Comparison of ENCODE assay signal across 14 mouse cellular contexts in genomic region chr3:85369157-85369556, GRCm38 (mm10).
DNase-seq lines count a peak whose midpoint lies in the region; ATAC-seq and TF ChIP-seq lines count a peak whose summit lies in the region.
"Had no signal": no experiment of that assay in that cellular context is flagged by ENCODE, and none has a peak within 500 bp of the region (broad histone marks: within the 10 kb centered on the region; RNA-seq: fewer than 3 reads in every experiment).

No protein-coding gene starts in this region.

- TF ChIP-seq CTCF in hindbrain, postnatal 0 days (IDR thresholded peaks at IDR 0.05; ENCODE audit: low read depth) = no peak
- no peak for TF ChIP-seq CTCF in cortical plate, adult 2 months (IDR thresholded peaks at IDR 0.05; ENCODE audit: extremely low read depth, insufficient read depth, low read length)
- TF ChIP-seq CTCF in layer of hippocampus, adult 2 months (conservative IDR thresholded peaks at IDR 0.05) = no peak

- no peaks in the 10 kb centered on the region for H3K36me3 ChIP-seq in hindbrain, postnatal 0 days (ENCODE audit: insufficient read depth, low read length)
- no peaks in the 10 kb centered on the region for H3K36me3 ChIP-seq in hindbrain, embryonic 11.5 days (ENCODE audit: control insufficient read depth, insufficient read depth, low read length)
- no peaks in the 10 kb centered on the region for H3K36me3 ChIP-seq in intestine, embryonic 15.5 days
- H3K36me3 ChIP-seq: midbrain, embryonic 15.5 days; neural tube, embryonic 15.5 days had no signal

- WGBS in hindbrain, postnatal 0 days = 74% methylated on average over 5 of the region's 5 CpGs
- 87% methylated on average over 5 of the region's 5 CpGs for WGBS in hindbrain, embryonic 11.5 days
- 58% methylated on average over 5 of the region's 5 CpGs for WGBS in intestine, embryonic 15.5 days

- H3K9me3 ChIP-seq in hindbrain, postnatal 0 days (ENCODE audit: low read length) = no peaks in the 10 kb centered on the region
- no peaks in the 10 kb centered on the region for H3K9me3 ChIP-seq in hindbrain, embryonic 11.5 days (ENCODE audit: control insufficient read depth, low read length)
- H3K9me3 ChIP-seq in intestine, embryonic 15.5 days = no peaks in the 10 kb centered on the region
- H3K9me3 ChIP-seq: forebrain, embryonic 13.5 days; midbrain, embryonic 15.5 days; neural tube, embryonic 15.5 days had no signal

- no peaks in the 10 kb centered on the region for H3K4me1 ChIP-seq in hindbrain, postnatal 0 days (ENCODE audit: insufficient read depth, low read length)
- H3K4me1 ChIP-seq in hindbrain, embryonic 11.5 days (replicated peaks; ENCODE audit: control insufficient read depth, insufficient read depth, low read length) = no peaks in the 10 kb centered on the region
- peaks cover 7% of the 10 kb centered on the region for H3K4me1 ChIP-seq in cortical plate, adult 2 months (ENCODE audit: control insufficient read depth, insufficient read depth, low read length)
- no peaks in the 10 kb centered on the region for H3K4me1 ChIP-seq in intestine, embryonic 15.5 days (replicated peaks)
- H3K4me1 ChIP-seq: forebrain, embryonic 13.5 days; midbrain, embryonic 15.5 days had no signal

- no peaks in the 10 kb centered on the region for H3K27me3 ChIP-seq in hindbrain, postnatal 0 days (ENCODE audit: insufficient read depth, low read length)
- H3K27me3 ChIP-seq in hindbrain, embryonic 11.5 days (ENCODE audit: control insufficient read depth, insufficient read depth, low read length) = no peaks in the 10 kb centered on the region
- no peaks in the 10 kb centered on the region for H3K27me3 ChIP-seq in intestine, embryonic 15.5 days (replicated peaks)
- H3K27me3 ChIP-seq: forebrain, embryonic 13.5 days; midbrain, embryonic 15.5 days; neural tube, embryonic 15.5 days had no signal

- H3K27ac ChIP-seq in hindbrain, postnatal 0 days = no peak overlapping the region
- H3K27ac ChIP-seq in hindbrain, embryonic 11.5 days (ENCODE audit: low read depth, low read length) = no peak overlapping the region
- H3K27ac ChIP-seq in cortical plate, adult 2 months (ENCODE audit: insufficient read depth, low read length) = peak overlapping the region; percentile 96
- peak overlapping the region; percentile 95 for H3K27ac ChIP-seq in layer of hippocampus, adult 2 months
- no peak overlapping the region for H3K27ac ChIP-seq in intestine, embryonic 15.5 days
- H3K27ac ChIP-seq: forebrain, embryonic 13.5 days; midbrain, embryonic 15.5 days had no signal

- no peak overlapping the region for H3K9ac ChIP-seq in hindbrain, postnatal 0 days (replicated peaks; ENCODE audit: low read length)
- H3K9ac ChIP-seq in hindbrain, embryonic 11.5 days (ENCODE audit: low read depth, low read length) = no peak overlapping the region
- no peak overlapping the region for H3K9ac ChIP-seq in intestine, embryonic 15.5 days
- H3K9ac ChIP-seq: forebrain, embryonic 13.5 days; lung, embryonic 14.5 days; midbrain, embryonic 15.5 days; neural tube, embryonic 15.5 days had no signal

- intact Hi-C loops in gastrocnemius, postnatal 36 days (cut with DNase I) = no loop called here

- H3K4me3 ChIP-seq in hindbrain, postnatal 0 days (ENCODE audit: low read length) = no peak overlapping the region
- no peak overlapping the region for H3K4me3 ChIP-seq in hindbrain, embryonic 11.5 days (ENCODE audit: low read depth, low read length)
- no peak overlapping the region for H3K4me3 ChIP-seq in cortical plate, adult 2 months (ENCODE audit: insufficient read depth, low read length)
- no peak overlapping the region for H3K4me3 ChIP-seq in layer of hippocampus, adult 2 months
- no peak overlapping the region for H3K4me3 ChIP-seq in intestine, embryonic 15.5 days (replicated peaks)
- H3K4me3 ChIP-seq: forebrain, embryonic 13.5 days; midbrain, embryonic 15.5 days; neural tube, embryonic 15.5 days had no signal

- DNase-seq in cerebellum, adult 9-11 months = peak; percentile 54
- DNase-seq in cerebellum, postnatal 4 days (ENCODE audit: low spot score in 2 of 2) = no peak
- no peak for DNase-seq in hindbrain, postnatal 0 days (ENCODE audit: low spot score)
- DNase-seq in hindbrain, embryonic 11.5 days (ENCODE audit: low spot score) = no peak
- DNase-seq in layer of hippocampus, adult 2 months (ENCODE audit: low spot score in 2 of 2) = peak; percentile 48 to 69
- no peak for DNase-seq in gastrocnemius, postnatal 36 days
- DNase-seq: kidney, postnatal 36 days had no signal

- no peak for TF ChIP-seq POLR2A in cortical plate, adult 2 months (IDR thresholded peaks at IDR 0.05; ENCODE audit: extremely low read depth, insufficient read depth, low read length)

- H3K4me2 ChIP-seq in hindbrain, postnatal 0 days (ENCODE audit: low read depth, low read length) = no peak overlapping the region
- H3K4me2 ChIP-seq in hindbrain, embryonic 11.5 days (replicated peaks; ENCODE audit: low read depth, low read length) = no peak overlapping the region
- H3K4me2 ChIP-seq in intestine, embryonic 15.5 days (replicated peaks) = no peak overlapping the region
- H3K4me2 ChIP-seq: forebrain, embryonic 13.5 days; lung, embryonic 14.5 days; midbrain, embryonic 15.5 days; neural tube, embryonic 15.5 days had no signal

- 0 out of 2 replicates have a peak, but pooled peaks have one; percentile 38 for ATAC-seq in hindbrain, postnatal 0 days
- ATAC-seq in hindbrain, embryonic 11.5 days (ENCODE audit: low FRiP score) = no peak
- no peak for ATAC-seq in intestine, embryonic 15.5 days
- ATAC-seq: forebrain, embryonic 13.5 days; intestine, postnatal 0 days; midbrain, embryonic 15.5 days had no signal

Comparison
In these comparisons a context has a peak if more than half of its experiments do, and no peak if none do; other contexts are left out.
1. DNase-seq: peak in cerebellum, adult 9-11 months (single experiment) and layer of hippocampus, adult 2 months (2 of 2); none in cerebellum, postnatal 4 days (0 of 2), hindbrain, postnatal 0 days (single experiment), hindbrain, embryonic 11.5 days (single experiment) and gastrocnemius, postnatal 36 days (0 of 2).
2. H3K27ac ChIP-seq: peak in cortical plate, adult 2 months (single experiment) and layer of hippocampus, adult 2 months (single experiment); none in hindbrain, postnatal 0 days (single experiment), hindbrain, embryonic 11.5 days (single experiment) and intestine, embryonic 15.5 days (single experiment).